Mouse (Mus musculus) MEL (cell line): ENCODE measurements around the gene Syne2. TPM values are rescaled to one million over a fixed set of nuclear protein-coding genes. Genes with fewer than 3 reads are reported as not detected.
A peak's percentile ranks its signal among the peaks of the same experiment; 100 is the strongest.

ENCODE experiments used
- DNase-seq: peaks from one replicate; pipeline ENCODE4 v3.0.0; 2011; ENCODE audit warnings: low read depth, low spot score
- H3K27ac ChIP-seq: 2 replicates; pipeline ENCODE4 v1.5.1; 2012; ENCODE audit warnings: low read depth, mild to moderate bottlenecking, control low read depth, low read length, moderate library complexity; ENCODE audit not compliant: control insufficient read depth
- H3K27me3 ChIP-seq, 2 experiments: fragments of 150-350 bp in 1 of 2; sonication (generic) in 1 of 2; 2 replicates each; pipeline ENCODE4 v1.6.1; 2012; ENCODE audit warnings: low read length in 2 of 2, mild to moderate bottlenecking in 2 of 2, improper control_type of control experiment in 1 of 2, moderate library complexity in 1 of 2; ENCODE audit not compliant: insufficient read depth in 2 of 2, control insufficient read depth in 1 of 2
- H3K36me3 ChIP-seq, 2 experiments: 2 replicates each; pipeline ENCODE4 v1.6.1; 2012 to 2014; ENCODE audit warnings: low read length in 2 of 2, improper control_type of control experiment in 1 of 2, inconsistent platforms in 1 of 2, mild to moderate bottlenecking in 1 of 2; ENCODE audit not compliant: insufficient read depth in 2 of 2, control insufficient read depth in 1 of 2
- H3K4me1 ChIP-seq, 2 experiments: fragments of 150-350 bp in 1 of 2; sonication (generic) in 1 of 2; 2 replicates each; pipeline ENCODE4 v1.6.1; 2012; ENCODE audit warnings: low read length in 2 of 2, improper control_type of control experiment in 1 of 2, mild to moderate bottlenecking in 1 of 2; ENCODE audit not compliant: insufficient read depth in 2 of 2, control insufficient read depth in 1 of 2
- H3K4me3 ChIP-seq, 2 experiments: fragments of 150-350 bp in 1 of 2; sonication (generic) in 1 of 2; 2 replicates each; pipeline ENCODE4 v1.5.1; 2012; ENCODE audit warnings: low read depth in 2 of 2, low read length in 2 of 2, mild to moderate bottlenecking in 2 of 2, moderate library complexity in 2 of 2, control low read depth in 1 of 2, improper control_type of control experiment in 1 of 2; ENCODE audit not compliant: control insufficient read depth in 1 of 2, insufficient read depth in 1 of 2
- H3K79me2 ChIP-seq: 2 replicates; pipeline ENCODE4 v1.6.1; 2012; ENCODE audit warnings: mild to moderate bottlenecking, low read length, moderate library complexity; ENCODE audit not compliant: control insufficient read depth, poor library complexity, insufficient read depth
- H3K9ac ChIP-seq: 2 replicates; pipeline ENCODE4 v1.6.1; 2012; ENCODE audit warnings: low read depth, mild to moderate bottlenecking, control low read depth, low read length, moderate library complexity; ENCODE audit not compliant: control insufficient read depth, poor library complexity, severe bottlenecking
- H3K9me3 ChIP-seq: fragments of 150-350 bp; sonication (generic); replicated peaks from 2 replicates; pipeline ENCODE4 v1.6.1; 2012; ENCODE audit warnings: mild to moderate bottlenecking, low read length, improper control_type of control experiment, moderate library complexity; ENCODE audit not compliant: insufficient read depth
- BHLHE40 ChIP-seq: IDR thresholded peaks from 2 replicates; pipeline ENCODE4 v1.6.1; 2012; ENCODE audit warnings: low read depth, mild to moderate bottlenecking, inconsistent platforms, low read length, improper control_type of control experiment, borderline replicate concordance
- CHD1 ChIP-seq: IDR thresholded peaks from 2 replicates; pipeline ENCODE4 v1.6.1; 2012; ENCODE audit warnings: low read depth, mild to moderate bottlenecking, inconsistent platforms, low read length, improper control_type of control experiment
- CHD2 ChIP-seq: IDR thresholded peaks from 2 replicates; pipeline ENCODE4 v1.6.1; 2011; ENCODE audit warnings: low read length, improper control_type of control experiment
- E2F4 ChIP-seq: IDR thresholded peaks from 2 replicates; pipeline ENCODE4 v1.6.1; 2011; ENCODE audit warnings: low read depth, low read length, improper control_type of control experiment, borderline replicate concordance
- EP300 ChIP-seq, 2 experiments: IDR thresholded peaks; 2 replicates each; pipeline ENCODE4 v1.6.1; 2011; ENCODE audit warnings: improper control_type of control experiment in 2 of 2, low read length in 2 of 2, low read depth in 1 of 2, mild to moderate bottlenecking in 1 of 2
- ETS1 ChIP-seq: IDR thresholded peaks from 2 replicates; pipeline ENCODE4 v1.6.1; 2012; ENCODE audit warnings: low read depth, mild to moderate bottlenecking, inconsistent platforms, low read length, improper control_type of control experiment, moderate library complexity
- GABPA ChIP-seq: IDR thresholded peaks from 2 replicates; pipeline ENCODE4 v1.6.1; 2012; ENCODE audit warnings: low read depth, mild to moderate bottlenecking, inconsistent platforms, low read length, improper control_type of control experiment, moderate library complexity
- GATA1 ChIP-seq: IDR thresholded peaks from 2 replicates; pipeline ENCODE4 v1.6.1; 2011; ENCODE audit warnings: low read depth, low read length, improper control_type of control experiment
- HCFC1 ChIP-seq: IDR thresholded peaks from 2 replicates; pipeline ENCODE4 v1.6.1; 2012; ENCODE audit warnings: low read depth, mild to moderate bottlenecking, inconsistent platforms, low read length, improper control_type of control experiment, moderate library complexity
- MAX ChIP-seq: IDR thresholded peaks from 2 replicates; pipeline ENCODE4 v1.6.1; 2011; ENCODE audit warnings: low read length, improper control_type of control experiment
- MEF2A ChIP-seq: IDR thresholded peaks from 2 replicates; pipeline ENCODE4 v1.6.1; 2014; ENCODE audit warnings: low read depth, mild to moderate bottlenecking, inconsistent platforms, low read length, improper control_type of control experiment; ENCODE audit not compliant: poor library complexity, insufficient replicate concordance, severe bottlenecking; ENCODE audit errors: extremely low read depth
- MXI1 ChIP-seq: IDR thresholded peaks from 2 replicates; pipeline ENCODE4 v1.6.1; 2011; ENCODE audit warnings: mild to moderate bottlenecking, low read depth, low read length, improper control_type of control experiment
- MYC ChIP-seq: IDR thresholded peaks from 2 replicates; pipeline ENCODE4 v1.6.1; 2011; ENCODE audit warnings: low read depth, mild to moderate bottlenecking, low read length, improper control_type of control experiment, moderate library complexity
- NRF1 ChIP-seq: IDR thresholded peaks from 2 replicates; pipeline ENCODE4 v1.6.1; 2014; ENCODE audit warnings: low read depth, mild to moderate bottlenecking, inconsistent platforms, low read length, improper control_type of control experiment, moderate library complexity; ENCODE audit not compliant: poor library complexity, insufficient read depth, severe bottlenecking
- POLR2AphosphoS2 ChIP-seq: IDR thresholded peaks from 2 replicates; pipeline ENCODE4 v1.6.1; 2011; ENCODE audit warnings: low read length, improper control_type of control experiment
- POLR2AphosphoS5 ChIP-seq: IDR thresholded peaks from 2 replicates; pipeline ENCODE4 v1.6.1; 2012; ENCODE audit warnings: low read depth, borderline replicate concordance, mild to moderate bottlenecking, inconsistent platforms, low read length, moderate library complexity, mixed read lengths
- RCOR1 ChIP-seq: IDR thresholded peaks from 2 replicates; pipeline ENCODE4 v1.6.1; 2012; ENCODE audit warnings: low read depth, mild to moderate bottlenecking, inconsistent platforms, low read length, improper control_type of control experiment
- SIN3A ChIP-seq: IDR thresholded peaks from 2 replicates; pipeline ENCODE4 v1.6.1; 2012; ENCODE audit warnings: low read length, improper control_type of control experiment, inconsistent platforms
- SMC3 ChIP-seq: IDR thresholded peaks from 2 replicates; pipeline ENCODE4 v1.6.1; 2011; ENCODE audit warnings: low read depth, low read length, improper control_type of control experiment
- TAL1 ChIP-seq: IDR thresholded peaks from 2 replicates; pipeline ENCODE4 v1.6.1; 2012; ENCODE audit warnings: mild to moderate bottlenecking, inconsistent platforms, low read length, moderate library complexity, mixed read lengths
- TCF12 ChIP-seq: IDR thresholded peaks from 2 replicates; pipeline ENCODE4 v1.6.1; 2014; ENCODE audit warnings: low read depth, mild to moderate bottlenecking, inconsistent platforms, low read length, improper control_type of control experiment, moderate library complexity
- UBTF ChIP-seq: IDR thresholded peaks from 2 replicates; pipeline ENCODE4 v1.6.1; 2012; ENCODE audit warnings: low read depth, mild to moderate bottlenecking, inconsistent platforms, low read length, improper control_type of control experiment, moderate library complexity, borderline replicate concordance; ENCODE audit not compliant: insufficient read depth
- USF1 ChIP-seq: IDR thresholded peaks from 2 replicates; pipeline ENCODE4 v1.6.1; 2014; ENCODE audit warnings: low read depth, mild to moderate bottlenecking, inconsistent platforms, low read length, improper control_type of control experiment, moderate library complexity
- ZMIZ1 ChIP-seq: IDR thresholded peaks from 2 replicates; pipeline ENCODE4 v1.6.1; 2012; ENCODE audit warnings: low read depth, mild to moderate bottlenecking, inconsistent platforms, low read length, improper control_type of control experiment, moderate library complexity
- ZNF384 ChIP-seq: IDR thresholded peaks from 2 replicates; pipeline ENCODE4 v1.6.1; 2012; ENCODE audit warnings: low read depth, mild to moderate bottlenecking, inconsistent platforms, low read length, improper control_type of control experiment
- polyA plus RNA-seq, 2 experiments: library from polyadenylated mRNA; stranded (reverse) in 1 of 2; unstranded in 1 of 2; fragments of >175 nt in 1 of 2; fragments of >200 nt in 1 of 2; gene quantifications; 2 replicates each; pipeline versions ENCODE4 v1.2.1 to v1.2.4; 2012; ENCODE audit warnings: low replicate concordance in 2 of 2, low read depth in 1 of 2; ENCODE audit not compliant: insufficient read length in 2 of 2, insufficient read depth in 1 of 2, missing spikeins in 1 of 2
- total RNA-seq: library from RNA; depleted of rRNA; stranded (reverse); fragments of 300-350 nt; gene quantifications from 2 replicates; pipeline ENCODE4 v1.2.3, GENCODE M21; 2012

The Syne2 gene
- total and polyA plus RNA-seq, 3 experiments: 0.06 to 0.15 TPM; not detected in 1

DNA sequence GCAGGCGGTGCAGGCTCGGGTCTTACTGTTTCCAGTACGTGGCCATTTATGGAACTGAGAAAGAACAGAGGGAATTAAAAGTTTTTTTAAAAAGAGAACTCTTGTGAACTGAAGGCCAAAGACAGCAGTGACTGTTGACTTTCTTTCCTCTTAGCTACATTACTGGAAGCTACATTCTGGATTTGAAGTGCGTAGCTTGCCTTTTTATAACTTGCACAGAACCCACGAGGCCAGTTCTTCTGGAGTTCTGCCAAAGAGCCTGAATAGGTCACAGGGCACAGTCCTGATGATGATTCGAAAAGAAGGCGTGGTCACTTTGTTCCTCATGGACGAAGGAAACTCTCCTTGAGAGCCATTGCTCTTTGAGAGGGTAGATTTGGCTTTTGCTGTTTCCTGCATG is 35.6 kb downstream of the Syne2 start:
- Histone ChIP-seq H3K27ac (no peak overlapping the region), H3K9ac (no peak overlapping the region), H3K27me3 (no peaks in the 10 kb centered on the region; a peak in 1 of 4 replicates), H3K9me3 (no peaks in the 10 kb centered on the region), H3K4me1 (peaks cover 3 to 30% of the 10 kb centered on the region in 2 experiments), H3K79me2 (no peaks in the 10 kb centered on the region), H3K4me3 (peak overlapping the region in 1 of 2 experiments; percentile 30; a peak in 1 of 4 replicates), H3K36me3 (peaks cover 0 to 19% of the 10 kb centered on the region in 2 experiments; a peak in 2 of 4 replicates)
- no peak for TF ChIP-seq HCFC1
- no peak for TF ChIP-seq CHD1
- no peak for TF ChIP-seq ZMIZ1
- TF ChIP-seq GATA1: no peak
- TF ChIP-seq USF1: no peak
- TF ChIP-seq SIN3A: no peak
- no peak for TF ChIP-seq MAX
- TF ChIP-seq POLR2AphosphoS2: no peak
- no peak for TF ChIP-seq ZNF384
- no peak for TF ChIP-seq MYC
- TF ChIP-seq GABPA: no peak
- TF ChIP-seq SMC3: no peak
- TF ChIP-seq BHLHE40: no peak
- no peak for TF ChIP-seq MXI1
- TF ChIP-seq ETS1: no peak
- TF ChIP-seq CHD2: no peak
- no peak for TF ChIP-seq NRF1
- no peak for TF ChIP-seq E2F4
- no peak for TF ChIP-seq POLR2AphosphoS5
- no peak for TF ChIP-seq UBTF
- peak; percentile 12 for DNase-seq

GRCm38 (mm10) chr12:75855051-75855453 is 37.1 kb downstream of the Syne2 start:
- DNase-seq: peak; percentile 72
- Histone ChIP-seq H3K36me3 (peaks cover 0 to 19% of the 10 kb centered on the region in 2 experiments; a peak in 2 of 4 replicates), H3K27ac (no peak overlapping the region), H3K4me3 (no peak overlapping the region), H3K27me3 (no peaks in the 10 kb centered on the region; a peak in 2 of 4 replicates), H3K9me3 (no peaks in the 10 kb centered on the region), H3K9ac (no peak overlapping the region), H3K4me1 (peaks cover 3 to 30% of the 10 kb centered on the region in 2 experiments), H3K79me2 (no peaks in the 10 kb centered on the region)
- TF ChIP-seq TAL1 (peak; percentile 93), TCF12 (peak; percentile 93), SMC3 (no peak), EP300 (IDR thresholded peaks at IDR 0.05; ENCODE audit: low read depth in 1 of 2, low read length in 2 of 2) (peak; percentile 93), ETS1 (peak; percentile 78), GATA1 (peak; percentile 94), RCOR1 (peak; percentile 91), MEF2A (no peak)
